Mouse (Mus musculus): ENCODE results near the gene Faap100.

DNA sequence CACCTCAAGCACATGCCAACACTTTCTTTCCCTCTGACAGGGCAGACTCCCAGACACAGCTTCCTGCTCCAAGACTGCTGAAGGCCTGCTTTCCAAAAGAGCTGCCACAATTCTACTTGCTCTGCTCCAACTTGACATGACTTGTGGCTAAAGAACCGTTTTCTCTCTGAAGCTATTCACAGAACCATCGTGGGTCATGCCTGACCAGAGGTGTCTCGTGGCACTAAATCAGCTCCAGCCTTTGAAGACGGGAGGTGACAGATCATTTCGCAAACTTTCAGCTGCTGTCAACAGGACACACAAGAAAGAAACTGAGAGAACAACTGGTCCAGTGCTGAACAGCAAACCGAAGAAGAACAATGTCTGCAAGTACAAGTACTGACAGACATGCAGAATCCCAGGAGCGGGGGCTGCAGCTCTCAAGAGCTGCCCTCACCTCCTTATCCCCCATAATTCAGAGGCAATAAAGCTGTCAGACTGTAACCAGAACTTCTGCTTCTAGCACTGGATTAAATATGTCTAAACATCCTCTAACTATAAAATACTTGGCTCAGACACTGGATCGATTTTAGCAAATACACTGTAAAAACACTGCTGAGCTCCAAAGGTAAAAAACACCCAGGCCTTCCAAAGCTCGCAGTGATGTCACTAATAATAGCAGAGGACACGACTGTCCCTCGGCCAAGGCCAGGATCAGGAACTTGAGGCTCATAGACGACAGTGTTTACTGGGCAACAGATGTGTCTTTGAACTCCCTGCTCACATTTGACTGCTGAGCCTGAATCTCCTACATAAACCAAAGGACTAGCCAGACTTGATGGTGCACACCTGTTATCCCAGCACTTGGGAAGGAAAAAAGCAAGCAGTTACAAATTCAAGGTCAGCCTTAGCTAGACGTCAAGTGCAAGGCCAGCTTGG is 44.3 kb upstream of the Faap100 start:
- TF ChIP-seq CTCF (IDR thresholded peaks at IDR 0.05; ENCODE audit: low read depth, low read length) (no peak), GATA1 (IDR thresholded peaks at IDR 0.05; ENCODE audit: borderline replicate concordance, low read length) (no peak), TAL1 (conservative IDR thresholded peaks at IDR 0.05; ENCODE audit: low read depth, low read length) (no peak)
